Mouse (Mus musculus) left cerebral cortex, adult 9 months (tissue): ENCODE results near the gene Mapk1ip1.
A peak's percentile ranks its signal among the peaks of the same experiment; 100 is the strongest.

Experiments
- DNase-seq, 2 experiments: peaks; one replicate each; pipeline ENCODE4 v3.0.0; 2022; ENCODE audit warnings: low spot score in 2 of 2

Mapk1ip1 gene

GRCm38 (mm10) chr7:138845544-138846391 is at the start of gene Mapk1ip1, which contains the start of gene Ppp2r2d:
Gene Mapk1ip1 (minus strand): TSS chr7:138846273.
Gene Ppp2r2d (plus strand): TSS chr7:138846079.
- peak; percentile 87 to 94 for DNase-seq

- no peak for DNase-seq
These were observed 39.6 kb upstream of the Mapk1ip1 start for GRCm38 (mm10) chr7:138885365-138886289.

GRCm38 (mm10) chr7:138883724-138884123 is 37.7 kb upstream of the Mapk1ip1 start:
- DNase-seq: no peak

- DNase-seq: no peak
These were observed 29.0 kb upstream of the Mapk1ip1 start for GRCm38 (mm10) chr7:138875031-138875430.

GRCm38 (mm10) chr7:138872956-138873355 is 26.9 kb upstream of the Mapk1ip1 start:
- no peak for DNase-seq

- DNase-seq: no peak
These were observed 22.2 kb upstream of the Mapk1ip1 start for GRCm38 (mm10) chr7:138868316-138868715.

GRCm38 (mm10) chr7:138867286-138867685 is 21.2 kb upstream of the Mapk1ip1 start:
- DNase-seq: no peak

- no peak for DNase-seq
These were observed 18.7 kb upstream of the Mapk1ip1 start for GRCm38 (mm10) chr7:138864776-138865175.

- no peak for DNase-seq
These were observed 18.0 kb upstream of the Mapk1ip1 start for GRCm38 (mm10) chr7:138863950-138864572.

- DNase-seq: no peak
These were observed 10.6 kb upstream of the Mapk1ip1 start for GRCm38 (mm10) chr7:138856670-138857069.

GRCm38 (mm10) chr7:138854201-138854600 is 8.1 kb upstream of the Mapk1ip1 start:
- no peak for DNase-seq

- no peak for DNase-seq
These were observed 7.5 kb upstream of the Mapk1ip1 start for GRCm38 (mm10) chr7:138853417-138854031.

- DNase-seq: no peak
These were observed 4.0 kb upstream of the Mapk1ip1 start for GRCm38 (mm10) chr7:138850083-138850482.

- no peak for DNase-seq
These were observed 2.2 kb upstream of the Mapk1ip1 start for GRCm38 (mm10) chr7:138848028-138848920.

- no peak for DNase-seq
These were observed 1.4 kb upstream of the Mapk1ip1 start for GRCm38 (mm10) chr7:138847316-138848027.

- DNase-seq: no peak
These were observed 474 bp upstream of the Mapk1ip1 start for GRCm38 (mm10) chr7:138846502-138846991.

- DNase-seq: no peak
These were observed 962 bp downstream of the Mapk1ip1 start for GRCm38 (mm10) chr7:138845111-138845510.

- no peak for DNase-seq
These were observed 2.7 kb downstream of the Mapk1ip1 start for GRCm38 (mm10) chr7:138843421-138843820.

GRCm38 (mm10) chr7:138841436-138842151 is 4.5 kb downstream of the Mapk1ip1 start:
- DNase-seq: no peak
